Mouse (Mus musculus): ENCODE measurements around the gene Copz1.

- peak; percentile 33 for TF ChIP-seq CTCF (IDR thresholded peaks at IDR 0.05; ENCODE audit: low read depth)
- TF ChIP-seq EP300 (IDR thresholded peaks at IDR 0.05; ENCODE audit: low read depth) = no peak
These were observed at the start of gene Copz1 for GRCm38 (mm10) chr15:103272419-103273279.

All from heart, postnatal 0 days (tissue).